Mouse (Mus musculus) CH12.LX (cell line): ENCODE measurements around the gene Fam19a1.

Experiments
- CTCF ChIP-seq, 2 experiments: IDR thresholded peaks in 1 of 2; conservative IDR thresholded peaks in 1 of 2; 2 replicates each; pipeline ENCODE4 v1.5.1; 2011 to 2012; ENCODE audit warnings: low read depth in 2 of 2, low read length in 2 of 2, improper control_type of control experiment in 1 of 2, inconsistent platforms in 1 of 2, mild to moderate bottlenecking in 1 of 2, moderate library complexity in 1 of 2
- EP300 ChIP-seq: IDR thresholded peaks from 2 replicates; pipeline ENCODE4 v1.6.1; 2011; ENCODE audit warnings: low read length, improper control_type of control experiment
- GABPA ChIP-seq: IDR thresholded peaks from 2 replicates; pipeline ENCODE4 v1.6.1; 2012; ENCODE audit warnings: low read depth, low read length, improper control_type of control experiment, inconsistent platforms; ENCODE audit not compliant: insufficient replicate concordance
- MEF2A ChIP-seq: IDR thresholded peaks from 2 replicates; pipeline ENCODE4 v1.6.1; 2014; ENCODE audit warnings: low read depth, mild to moderate bottlenecking, inconsistent platforms, low read length, improper control_type of control experiment, borderline replicate concordance
- POLR2A ChIP-seq: IDR thresholded peaks from 2 replicates; pipeline ENCODE4 v1.6.1; 2011; ENCODE audit warnings: low read depth, mild to moderate bottlenecking, improper control_type of control experiment, low read length
- POLR2AphosphoS2 ChIP-seq: IDR thresholded peaks from 2 replicates; pipeline ENCODE4 v1.6.1; 2011; ENCODE audit warnings: low read depth, low read length, improper control_type of control experiment
- SMC3 ChIP-seq: IDR thresholded peaks from 2 replicates; pipeline ENCODE4 v1.6.1; 2011; ENCODE audit warnings: low read depth, low read length, improper control_type of control experiment
- TCF12 ChIP-seq: IDR thresholded peaks from 2 replicates; pipeline ENCODE4 v1.6.1; 2014; ENCODE audit warnings: low read depth, mild to moderate bottlenecking, inconsistent platforms, low read length, improper control_type of control experiment
- USF1 ChIP-seq: IDR thresholded peaks from 2 replicates; pipeline ENCODE4 v1.6.1; 2014; ENCODE audit warnings: low read depth, mild to moderate bottlenecking, inconsistent platforms, low read length, improper control_type of control experiment
- USF2 ChIP-seq: conservative IDR thresholded peaks from 2 replicates; pipeline ENCODE4 v1.6.1; 2011; ENCODE audit warnings: low read depth, low read length, improper control_type of control experiment
- ZC3H11A ChIP-seq: IDR thresholded peaks from 2 replicates; pipeline ENCODE4 v1.6.1; 2012; ENCODE audit warnings: low read depth, mild to moderate bottlenecking, inconsistent platforms, low read length, improper control_type of control experiment
- ZMIZ1 ChIP-seq: IDR thresholded peaks from 2 replicates; pipeline ENCODE4 v1.6.1; 2012; ENCODE audit warnings: low read depth, mild to moderate bottlenecking, inconsistent platforms, low read length, improper control_type of control experiment
- ZNF384 ChIP-seq: IDR thresholded peaks from 2 replicates; pipeline ENCODE4 v1.6.1; 2012; ENCODE audit warnings: low read depth, low read length, improper control_type of control experiment, inconsistent platforms

GRCm38 (mm10) chr6:96433896-96434295 is 320.9 kb downstream of the Fam19a1 start:
- no peak for TF ChIP-seq POLR2A
- TF ChIP-seq USF1 = no peak
- no peak for TF ChIP-seq ZC3H11A
- TF ChIP-seq USF2 = no peak
- TF ChIP-seq MEF2A = no peak
- no peak for TF ChIP-seq SMC3
- TF ChIP-seq EP300 = no peak
- no peak for TF ChIP-seq CTCF (conservative IDR thresholded peaks at IDR 0.05 in 1 of 2, IDR thresholded peaks at IDR 0.05 in 1 of 2; ENCODE audit: low read depth in 2 of 2, low read length in 2 of 2)
- no peak for TF ChIP-seq TCF12
- TF ChIP-seq ZMIZ1 = no peak
- no peak for TF ChIP-seq POLR2AphosphoS2
- no peak for TF ChIP-seq ZNF384
- TF ChIP-seq GABPA = no peak
